Mouse (Mus musculus) neural tube, embryonic 13.5 days (tissue): ENCODE data around the gene Mmel1. TPM values are rescaled to one million over a fixed set of nuclear protein-coding genes. Genes with fewer than 3 reads are reported as not detected.

ENCODE experiments used
- ATAC-seq: fragments of 200-750 bp; cut with Nextera tagmentation; 2 replicates; pipeline ENCODE4 v1.8.0; 2017; ENCODE audit warnings: low read depth, mild to moderate bottlenecking, moderate TSS enrichment, moderate library complexity
- H3K27ac ChIP-seq: fragments of 300-500 bp; sonication (generic); replicated peaks from 2 replicates; pipeline ENCODE4 v1.5.1; 2015; ENCODE audit warnings: moderate library complexity, mild to moderate bottlenecking, inconsistent platforms
- H3K27me3 ChIP-seq: fragments of 300-500 bp; sonication (generic); 2 replicates; pipeline ENCODE4 v1.6.1; 2015; ENCODE audit warnings: mild to moderate bottlenecking, inconsistent platforms
- H3K36me3 ChIP-seq: fragments of 300-500 bp; sonication (generic); 2 replicates; pipeline ENCODE4 v1.6.1; 2015; ENCODE audit warnings: mild to moderate bottlenecking, inconsistent platforms
- H3K4me1 ChIP-seq: fragments of 300-500 bp; sonication (generic); replicated peaks from 2 replicates; pipeline ENCODE4 v1.6.1; 2015; ENCODE audit warnings: inconsistent platforms
- H3K4me2 ChIP-seq: fragments of 300-500 bp; sonication (generic); 2 replicates; pipeline ENCODE4 v1.6.1; 2015; ENCODE audit warnings: inconsistent platforms, mild to moderate bottlenecking, moderate library complexity
- H3K4me3 ChIP-seq: fragments of 300-500 bp; sonication (generic); 2 replicates; pipeline ENCODE4 v1.5.1; 2015; ENCODE audit warnings: mild to moderate bottlenecking, inconsistent platforms
- H3K9ac ChIP-seq: fragments of 300-500 bp; sonication (generic); 2 replicates; pipeline ENCODE4 v1.6.1; 2015; ENCODE audit warnings: moderate library complexity, mild to moderate bottlenecking, inconsistent platforms
- H3K9me3 ChIP-seq: fragments of 300-500 bp; sonication (generic); 2 replicates; pipeline ENCODE4 v1.6.1; 2016; ENCODE audit warnings: inconsistent platforms
- WGBS: fragments of 180-500 bp; shearing (Covaris S2); methylation state at CpG from one replicate; pipeline ENCODE4 v1.1.7; 2015; 5-methylcytosine and 5-hydroxymethylcytosine counted together
- polyA plus RNA-seq: library from polyadenylated mRNA; unstranded; fragments of >200 nt; fragmentation: Nextera tagmentation; extraction: Ambion mirVana; gene quantifications from 2 replicates; pipeline ENCODE4 v1.2.1, GENCODE M21; 2015

Mmel1 gene
- polyA plus RNA-seq, 1 experiment from 2014 or later: 0.17 TPM

- peak overlapping the region; percentile 76 for H3K4me2 ChIP-seq
- H3K4me3 ChIP-seq: peak overlapping the region; percentile 50
- H3K9ac ChIP-seq: peak overlapping the region; percentile 77; the same call in 1 of the 2 replicates
- H3K27me3 ChIP-seq: peaks cover 34% of the 10 kb centered on the region
- H3K27ac ChIP-seq: no peak overlapping the region; the same call in 1 of the 2 replicates
- H3K36me3 ChIP-seq: no peaks in the 10 kb centered on the region
- H3K9me3 ChIP-seq: no peaks in the 10 kb centered on the region
- ATAC-seq: no peak
- WGBS: 64% methylated on average over 12 of the region's 12 CpGs
- H3K4me1 ChIP-seq: peaks cover 12% of the 10 kb centered on the region
Observed at GRCm38 (mm10) chr4:154854676-154855345, 14.6 kb upstream of the Mmel1 start.

- Histone ChIP-seq H3K4me2 (peak overlapping the region; percentile 76), H3K9ac (peak overlapping the region; percentile 77), H3K27ac (peak overlapping the region; percentile 85), H3K36me3 (no peaks in the 10 kb centered on the region), H3K9me3 (no peaks in the 10 kb centered on the region), H3K4me3 (peak overlapping the region; percentile 50), H3K4me1 (peaks cover 12% of the 10 kb centered on the region), H3K27me3 (peaks cover 34% of the 10 kb centered on the region)
- under 1% methylated on average over 107 of the region's 110 CpGs for WGBS
- peak; percentile 97 for ATAC-seq
Observed at GRCm38 (mm10) chr4:154855721-154856479, 13.5 kb upstream of the Mmel1 start.

GRCm38 (mm10) chr4:154856480-154856837 is 12.9 kb upstream of the Mmel1 start:
- no peak; the same call in 1 of the 2 replicates for ATAC-seq
- H3K9ac ChIP-seq: peak overlapping the region; percentile 77
- peak overlapping the region; percentile 50 for H3K4me3 ChIP-seq
- H3K27ac ChIP-seq: peak overlapping the region; percentile 85
- H3K36me3 ChIP-seq: no peaks in the 10 kb centered on the region
- H3K4me1 ChIP-seq: peaks cover 12% of the 10 kb centered on the region
- H3K4me2 ChIP-seq: peak overlapping the region; percentile 76
- H3K9me3 ChIP-seq: no peaks in the 10 kb centered on the region
- 18% methylated on average over 9 of the region's 9 CpGs for WGBS
- peaks cover 34% of the 10 kb centered on the region for H3K27me3 ChIP-seq

- peak overlapping the region; percentile 50; the same call in 1 of the 2 replicates for H3K4me3 ChIP-seq
- WGBS: 88% methylated on average over 7 of the region's 7 CpGs
- peak overlapping the region; percentile 85; the same call in 1 of the 2 replicates for H3K27ac ChIP-seq
- peak overlapping the region; percentile 76 for H3K4me2 ChIP-seq
- peaks cover 12% of the 10 kb centered on the region for H3K4me1 ChIP-seq
- no peaks in the 10 kb centered on the region for H3K36me3 ChIP-seq
- no peak overlapping the region for H3K9ac ChIP-seq
- ATAC-seq: no peak
- peaks cover 34% of the 10 kb centered on the region for H3K27me3 ChIP-seq
- no peaks in the 10 kb centered on the region for H3K9me3 ChIP-seq
Observed at GRCm38 (mm10) chr4:154856882-154857281, 12.5 kb upstream of the Mmel1 start.

GRCm38 (mm10) chr4:154857366-154858240 is 11.8 kb upstream of the Mmel1 start:
- Histone ChIP-seq H3K9me3 (no peaks in the 10 kb centered on the region), H3K36me3 (no peaks in the 10 kb centered on the region), H3K27me3 (peaks cover 32% of the 10 kb centered on the region), H3K4me2 (no peak overlapping the region), H3K4me3 (no peak overlapping the region), H3K4me1 (peaks cover 12% of the 10 kb centered on the region), H3K9ac (no peak overlapping the region), H3K27ac (no peak overlapping the region)
- WGBS: 78% methylated on average over 10 of the region's 10 CpGs
- no peak for ATAC-seq

GRCm38 (mm10) chr4:154858601-154859000 is 10.8 kb upstream of the Mmel1 start:
- Histone ChIP-seq H3K36me3 (no peaks in the 10 kb centered on the region), H3K9me3 (no peaks in the 10 kb centered on the region), H3K27me3 (peaks cover 26% of the 10 kb centered on the region), H3K4me2 (no peak overlapping the region), H3K4me3 (no peak overlapping the region), H3K27ac (no peak overlapping the region), H3K9ac (no peak overlapping the region), H3K4me1 (peaks cover 14% of the 10 kb centered on the region)
- WGBS: 87% methylated on average over 3 of the region's 3 CpGs
- no peak for ATAC-seq

- H3K9ac ChIP-seq: no peak overlapping the region
- H3K27ac ChIP-seq: no peak overlapping the region
- H3K9me3 ChIP-seq: no peaks in the 10 kb centered on the region
- H3K36me3 ChIP-seq: no peaks in the 10 kb centered on the region
- no peak for ATAC-seq
- no peak overlapping the region for H3K4me3 ChIP-seq
- H3K4me1 ChIP-seq: peaks cover 14% of the 10 kb centered on the region
- WGBS: 72% methylated on average over 5 of the region's 5 CpGs
- peaks cover 5% of the 10 kb centered on the region for H3K27me3 ChIP-seq
- no peak overlapping the region for H3K4me2 ChIP-seq
Observed at GRCm38 (mm10) chr4:154861967-154862366, 7.4 kb upstream of the Mmel1 start.

- H3K9ac ChIP-seq: peak overlapping the region; percentile 47; the same call in 1 of the 2 replicates
- no peaks in the 10 kb centered on the region for H3K9me3 ChIP-seq
- H3K27ac ChIP-seq: 0 out of 2 replicates have a peak overlapping the region, but pooled peaks have one; percentile 83
- H3K4me3 ChIP-seq: no peak overlapping the region
- no peaks in the 10 kb centered on the region for H3K36me3 ChIP-seq
- H3K27me3 ChIP-seq: peaks cover 9% of the 10 kb centered on the region
- no peak for ATAC-seq
- 85% methylated on average over 3 of the region's 3 CpGs for WGBS
- H3K4me1 ChIP-seq: peaks cover 14% of the 10 kb centered on the region
- no peak overlapping the region; the same call in 1 of the 2 replicates for H3K4me2 ChIP-seq
Observed at GRCm38 (mm10) chr4:154863436-154863935, 5.9 kb upstream of the Mmel1 start.

GRCm38 (mm10) chr4:154864271-154864771 is 5.1 kb upstream of the Mmel1 start:
- WGBS: under 1% methylated on average over 18 of the region's 18 CpGs
- H3K27ac ChIP-seq: peak overlapping the region; percentile 83
- peak; percentile 91 for ATAC-seq
- H3K9me3 ChIP-seq: no peaks in the 10 kb centered on the region
- peaks cover 7% of the 10 kb centered on the region; the same call in 1 of the 2 replicates for H3K27me3 ChIP-seq
- H3K4me3 ChIP-seq: peak overlapping the region; percentile 40
- no peaks in the 10 kb centered on the region for H3K36me3 ChIP-seq
- H3K4me2 ChIP-seq: peak overlapping the region; percentile 61
- H3K9ac ChIP-seq: peak overlapping the region; percentile 72
- H3K4me1 ChIP-seq: peaks cover 14% of the 10 kb centered on the region

- ATAC-seq: no peak
- H3K4me3 ChIP-seq: peak overlapping the region; percentile 40; the same call in 1 of the 2 replicates
- 88% methylated on average over 18 of the region's 18 CpGs for WGBS
Observed at GRCm38 (mm10) chr4:154864961-154865760, 4.2 kb upstream of the Mmel1 start.

GRCm38 (mm10) chr4:154866391-154866790 is 3.0 kb upstream of the Mmel1 start:
- H3K9ac ChIP-seq: no peak overlapping the region
- no peak overlapping the region for H3K4me2 ChIP-seq
- peaks cover 16% of the 10 kb centered on the region; the same call in 1 of the 2 replicates for H3K27me3 ChIP-seq
- ATAC-seq: no peak
- H3K27ac ChIP-seq: no peak overlapping the region
- H3K9me3 ChIP-seq: no peaks in the 10 kb centered on the region
- no peaks in the 10 kb centered on the region for H3K36me3 ChIP-seq
- no peak overlapping the region for H3K4me3 ChIP-seq
- 93% methylated on average over 5 of the region's 5 CpGs for WGBS
- peaks cover 14% of the 10 kb centered on the region for H3K4me1 ChIP-seq

More at GRCm38 (mm10) chr4:154864961-154865760, 4.2 kb upstream of the Mmel1 start:
- Histone ChIP-seq H3K4me2 (peak overlapping the region; percentile 61), H3K36me3 (no peaks in the 10 kb centered on the region), H3K9me3 (no peaks in the 10 kb centered on the region), H3K27ac (peak overlapping the region; percentile 83), H3K4me1 (peaks cover 14% of the 10 kb centered on the region), H3K9ac (peak overlapping the region; percentile 72), H3K27me3 (peaks cover 7% of the 10 kb centered on the region; the same call in 1 of the 2 replicates)
